Mouse (Mus musculus) megakaryocyte, embryonic 14.5 days (primary cell): ENCODE measurements at regions not wholly inside any gene's neighbourhood (a gene's known extent, or its start where the extent isn't known, plus 50 kb on each side); places are given as distances from the start of the nearest gene placed in this dataset.
A peak's percentile ranks its signal among the peaks of the same experiment; 100 is the strongest.
"Not testable (repeated sequence)": the region's sequence is repeated elsewhere in the genome, so short reads cannot be mapped to it uniquely, and the experiment has no call there.

Experiments
- H3K27me3 ChIP-seq: replicated peaks from 2 replicates; pipeline ENCODE3; 2012; ENCODE audit warnings: inconsistent platforms
- H3K36me3 ChIP-seq: replicated peaks from 2 replicates; pipeline ENCODE3; 2012; ENCODE audit warnings: low read length, inconsistent platforms, mixed read lengths
- H3K4me1 ChIP-seq: 2 replicates; pipeline ENCODE4 v1.6.1; 2012; ENCODE audit warnings: inconsistent platforms
- H3K4me3 ChIP-seq: replicated peaks from 2 replicates; pipeline ENCODE3; 2012; ENCODE audit warnings: moderate library complexity, mild to moderate bottlenecking, inconsistent platforms
- H3K9me3 ChIP-seq: 2 replicates; pipeline ENCODE4 v1.6.1; 2012; ENCODE audit warnings: inconsistent platforms
- FLI1 ChIP-seq: IDR thresholded peaks from 2 replicates; pipeline ENCODE4 v1.6.1; 2012; ENCODE audit warnings: low read length, inconsistent platforms, mixed read lengths
- GATA1 ChIP-seq: IDR thresholded peaks from 3 replicates; pipeline ENCODE4 v1.6.1; 2012; ENCODE audit warnings: mixed read lengths, low read length, inconsistent platforms, borderline replicate concordance

GRCm38 (mm10) chr6:100402716-100403115, 115.4 kb upstream of the Rybp start:
- no peaks in the 10 kb centered on the region for H3K36me3 ChIP-seq
- H3K4me3 ChIP-seq: no peak overlapping the region
- peaks cover 11% of the 10 kb centered on the region for H3K27me3 ChIP-seq
- TF ChIP-seq FLI1 (no peak), GATA1 (no peak)
- peaks cover 13% of the 10 kb centered on the region for H3K4me1 ChIP-seq
- peaks cover 7% of the 10 kb centered on the region; the same call in 1 of the 2 replicates for H3K9me3 ChIP-seq

GRCm38 (mm10) chr6:100401728-100402127, 114.4 kb upstream of the Rybp start:
- Histone ChIP-seq H3K4me3 (no peak overlapping the region), H3K27me3 (peaks cover 11% of the 10 kb centered on the region), H3K36me3 (no peaks in the 10 kb centered on the region), H3K9me3 (0 out of 2 replicates have a peak, but pooled peaks cover 10% of the 10 kb centered on the region), H3K4me1 (peaks cover 13% of the 10 kb centered on the region)
- no peak for TF ChIP-seq FLI1
- TF ChIP-seq GATA1: no peak

- 0 out of 2 replicates have a peak, but pooled peaks cover 14% of the 10 kb centered on the region for H3K9me3 ChIP-seq
- H3K27me3 ChIP-seq: peaks cover 13% of the 10 kb centered on the region
- H3K36me3 ChIP-seq, H3K4me3 ChIP-seq: not testable (repeated sequence)
- H3K4me1 ChIP-seq: peaks cover 13% of the 10 kb centered on the region
Measured at GRCm38 (mm10) chr6:100399387-100399786, 112.1 kb upstream of the Rybp start.

GRCm38 (mm10) chr6:100396311-100397200, 109.3 kb upstream of the Rybp start:
- TF ChIP-seq FLI1: no peak
- TF ChIP-seq GATA1: no peak
- peaks cover 31% of the 10 kb centered on the region for H3K9me3 ChIP-seq
- no peaks in the 10 kb centered on the region for H3K36me3 ChIP-seq
- H3K4me1 ChIP-seq: peaks cover 7% of the 10 kb centered on the region
- H3K27me3 ChIP-seq: peaks cover 15% of the 10 kb centered on the region
- H3K4me3 ChIP-seq: no peak overlapping the region

GRCm38 (mm10) chr6:100390258-100390910, 103.1 kb upstream of the Rybp start:
- H3K9me3 ChIP-seq: peaks cover 57% of the 10 kb centered on the region
- H3K4me1 ChIP-seq: no peaks in the 10 kb centered on the region
- TF ChIP-seq FLI1 (no peak), GATA1 (no peak)
- H3K36me3 ChIP-seq: no peaks in the 10 kb centered on the region
- peaks cover 37% of the 10 kb centered on the region for H3K27me3 ChIP-seq
- H3K4me3 ChIP-seq: no peak overlapping the region

GRCm38 (mm10) chr6:100387042-100387441, 99.8 kb upstream of the Rybp start:
- no peak for TF ChIP-seq FLI1
- no peak for TF ChIP-seq GATA1
- Histone ChIP-seq H3K4me3 (no peak overlapping the region), H3K9me3 (peaks cover 37% of the 10 kb centered on the region), H3K4me1 (no peaks in the 10 kb centered on the region), H3K27me3 (peaks cover 34% of the 10 kb centered on the region), H3K36me3 (no peaks in the 10 kb centered on the region)

- Histone ChIP-seq H3K36me3 (no peaks in the 10 kb centered on the region), H3K4me3 (no peak overlapping the region), H3K4me1 (peaks cover 11% of the 10 kb centered on the region), H3K27me3 (peaks cover 30% of the 10 kb centered on the region), H3K9me3 (peaks cover 23% of the 10 kb centered on the region)
- TF ChIP-seq GATA1: no peak
- no peak for TF ChIP-seq FLI1
Measured at GRCm38 (mm10) chr6:100385640-100386039, 98.4 kb upstream of the Rybp start.

GRCm38 (mm10) chr6:100381046-100381445, 93.8 kb upstream of the Rybp start:
- TF ChIP-seq GATA1: no peak
- no peak for TF ChIP-seq FLI1
- Histone ChIP-seq H3K4me1 (peaks cover 21% of the 10 kb centered on the region), H3K27me3 (peaks cover 43% of the 10 kb centered on the region), H3K4me3 (peak overlapping the region; percentile 70), H3K36me3 (no peaks in the 10 kb centered on the region), H3K9me3 (no peaks in the 10 kb centered on the region)

- TF ChIP-seq GATA1: no peak
- TF ChIP-seq FLI1: no peak
- Histone ChIP-seq H3K27me3 (peaks cover 42% of the 10 kb centered on the region), H3K36me3 (no peaks in the 10 kb centered on the region), H3K4me3 (no peak overlapping the region), H3K4me1 (peaks cover 26% of the 10 kb centered on the region), H3K9me3 (no peaks in the 10 kb centered on the region)
Measured at GRCm38 (mm10) chr6:100380536-100380935, 93.3 kb upstream of the Rybp start.

GRCm38 (mm10) chr6:100379792-100380191, 92.5 kb upstream of the Rybp start:
- H3K9me3 ChIP-seq: no peaks in the 10 kb centered on the region
- H3K4me1 ChIP-seq: peaks cover 26% of the 10 kb centered on the region
- no peaks in the 10 kb centered on the region for H3K36me3 ChIP-seq
- no peak overlapping the region for H3K4me3 ChIP-seq
- TF ChIP-seq GATA1 (no peak), FLI1 (no peak)
- peaks cover 40% of the 10 kb centered on the region for H3K27me3 ChIP-seq
